Mouse (Mus musculus): Measurements from ENCODE around the gene Irf6.

GRCm38 (mm10) chr1:193181104-193181503 lies 28.2 kb downstream of the Irf6 start:
- no peak for TF ChIP-seq POLR2A (IDR thresholded peaks at IDR 0.05; ENCODE audit: borderline replicate concordance, extremely low read depth, low read depth, low read length)
- TF ChIP-seq CTCF (IDR thresholded peaks at IDR 0.05; ENCODE audit: insufficient read depth, low read length) = no peak

Data from lung, adult 2 months (tissue).